Mouse (Mus musculus) CH12.LX (cell line): ENCODE results near the gene Gm37240.

Experiments
- CHD2 ChIP-seq: IDR thresholded peaks from 2 replicates; pipeline ENCODE4 v1.6.1; 2011; ENCODE audit warnings: low read length, improper control_type of control experiment
- CTCF ChIP-seq, 2 experiments: IDR thresholded peaks in 1 of 2; conservative IDR thresholded peaks in 1 of 2; 2 replicates each; pipeline ENCODE4 v1.5.1; 2011 to 2012; ENCODE audit warnings: low read depth in 2 of 2, low read length in 2 of 2, improper control_type of control experiment in 1 of 2, inconsistent platforms in 1 of 2, mild to moderate bottlenecking in 1 of 2, moderate library complexity in 1 of 2
- EP300 ChIP-seq: IDR thresholded peaks from 2 replicates; pipeline ENCODE4 v1.6.1; 2011; ENCODE audit warnings: low read length, improper control_type of control experiment
- GABPA ChIP-seq: IDR thresholded peaks from 2 replicates; pipeline ENCODE4 v1.6.1; 2012; ENCODE audit warnings: low read depth, low read length, improper control_type of control experiment, inconsistent platforms; ENCODE audit not compliant: insufficient replicate concordance

- TF ChIP-seq GABPA: no peak
- TF ChIP-seq EP300: no peak
- TF ChIP-seq CTCF (conservative IDR thresholded peaks at IDR 0.05 in 1 of 2, IDR thresholded peaks at IDR 0.05 in 1 of 2; ENCODE audit: low read depth in 2 of 2, low read length in 2 of 2): no peak
- TF ChIP-seq CHD2: no peak
These were observed 1292.2 kb downstream of the Gm37240 start for GRCm38 (mm10) chr3:84594894-84595676.
